Mouse (Mus musculus) myocyte (in vitro differentiated cells): Measurements from ENCODE around the gene Fchsd2.

Experiments
- CEBPB ChIP-seq: IDR thresholded peaks from 2 replicates; pipeline ENCODE4 v1.6.1; 2011; ENCODE audit warnings: mild to moderate bottlenecking, moderate library complexity; ENCODE audit not compliant: poor library complexity, insufficient read depth, severe bottlenecking
- MAX ChIP-seq: IDR thresholded peaks from one replicate; pipeline ENCODE4 v1.6.1; 2011; ENCODE audit warnings: low read depth, mild to moderate bottlenecking, control low read depth
- MYOG ChIP-seq, 3 experiments: IDR thresholded peaks; one replicate each; pipeline ENCODE4 v1.6.1; 2011; ENCODE audit warnings: control low read depth in 2 of 3, low read depth in 2 of 3, mild to moderate bottlenecking in 2 of 3; ENCODE audit not compliant: insufficient read length in 2 of 3, control insufficient read depth in 1 of 3, insufficient read depth in 1 of 3
- POLR2A ChIP-seq: IDR thresholded peaks from one replicate; pipeline ENCODE4 v1.6.1; 2011; ENCODE audit warnings: low read depth, mild to moderate bottlenecking, control low read depth, moderate library complexity; ENCODE audit not compliant: insufficient read length
- REST ChIP-seq: IDR thresholded peaks from one replicate; pipeline ENCODE4 v1.6.1; 2011; ENCODE audit warnings: mild to moderate bottlenecking, control low read depth, moderate library complexity; ENCODE audit not compliant: insufficient read depth, insufficient read length
- TCF3 ChIP-seq: IDR thresholded peaks from one replicate; pipeline ENCODE4 v1.6.1; 2011; ENCODE audit warnings: low read depth, control low read depth; ENCODE audit not compliant: insufficient read length
- USF1 ChIP-seq: IDR thresholded peaks from one replicate; pipeline ENCODE4 v1.6.1; 2011; ENCODE audit warnings: low read depth, mild to moderate bottlenecking, control low read depth, moderate library complexity

GRCm38 (mm10) chr7:101050724-101051550, 41.7 kb upstream of the Fchsd2 start:
- no peak for TF ChIP-seq POLR2A
- TF ChIP-seq TCF3, result no peak
- TF ChIP-seq CEBPB, result no peak
- no peak for TF ChIP-seq USF1
- no peak for TF ChIP-seq MYOG (IDR thresholded peaks at IDR 0.05; ENCODE audit: control insufficient read depth in 1 of 3, insufficient read depth in 1 of 3, insufficient read length in 2 of 3, low read depth in 2 of 3)
- no peak for TF ChIP-seq MAX
- TF ChIP-seq REST, result no peak
